Mouse (Mus musculus) stomach, postnatal 0 days (tissue): ENCODE data around the gene Snx27. TPM values are rescaled to one million over a fixed set of nuclear protein-coding genes. Genes with fewer than 3 reads are reported as not detected.

Source experiments
- ATAC-seq: fragments of 200-750 bp; cut with Nextera tagmentation; 2 replicates; pipeline ENCODE4 v1.8.0; 2017; ENCODE audit not compliant: low FRiP score, low TSS enrichment
- DNase-seq: peaks from one replicate; pipeline ENCODE4 v3.0.0-alpha.2; 2016; ENCODE audit warnings: low spot score
- H3K27ac ChIP-seq: fragments of 300-500 bp; sonication (generic); replicated peaks from 2 replicates; pipeline ENCODE4 v1.5.1; 2014; ENCODE audit warnings: mild to moderate bottlenecking, control low read depth
- H3K27me3 ChIP-seq: fragments of 300-500 bp; sonication (generic); 2 replicates; pipeline ENCODE4 v1.6.1; 2014; ENCODE audit warnings: low read length; ENCODE audit not compliant: control insufficient read depth, insufficient read depth
- H3K36me3 ChIP-seq: fragments of 300-500 bp; sonication (generic); 2 replicates; pipeline ENCODE4 v1.6.1; 2014; ENCODE audit warnings: low read length, mixed read lengths; ENCODE audit not compliant: control insufficient read depth, insufficient read depth
- H3K4me1 ChIP-seq: fragments of 300-500 bp; sonication (generic); replicated peaks from 2 replicates; pipeline ENCODE4 v1.6.1; 2014; ENCODE audit warnings: antibody characterized with exemption; ENCODE audit not compliant: control insufficient read depth, insufficient read depth
- H3K4me2 ChIP-seq: fragments of 300-500 bp; sonication (generic); replicated peaks from 2 replicates; pipeline ENCODE4 v1.6.1; 2014; ENCODE audit warnings: low read depth, mild to moderate bottlenecking, control low read depth, moderate library complexity
- H3K4me3 ChIP-seq: fragments of 300-500 bp; sonication (generic); 2 replicates; pipeline ENCODE4 v1.5.1; 2014; ENCODE audit warnings: low read depth, low read length, control low read depth
- H3K9ac ChIP-seq: fragments of 300-500 bp; sonication (generic); 2 replicates; pipeline ENCODE4 v1.6.1; 2014; ENCODE audit warnings: mild to moderate bottlenecking, low read length, control low read depth, mixed read lengths
- H3K9me3 ChIP-seq: fragments of 300-500 bp; sonication (generic); 2 replicates; pipeline ENCODE4 v1.6.1; 2016; ENCODE audit warnings: low read length; ENCODE audit not compliant: control insufficient read depth
- CTCF ChIP-seq: IDR thresholded peaks from 2 replicates; pipeline ENCODE4 v1.5.1; 2016; ENCODE audit warnings: antibody characterized with exemption, low read depth, mild to moderate bottlenecking, moderate library complexity
- EP300 ChIP-seq: optimal IDR thresholded peaks from 2 replicates; pipeline ENCODE3; 2016; ENCODE audit warnings: antibody characterized with exemption
- WGBS: fragments of 180-500 bp; shearing (Covaris S2); extraction: QIAGEN DNeasy Blood & Tissue Kit; methylation state at CpG from one replicate; pipeline ENCODE4 v1.1.7; 2014; 5-methylcytosine and 5-hydroxymethylcytosine counted together
- polyA plus RNA-seq: library from polyadenylated mRNA; unstranded; fragments of >200 nt; fragmentation: Nextera tagmentation; extraction: Ambion mirVana; gene quantifications from 2 replicates; pipeline ENCODE4 v1.2.1, GENCODE M21; 2015

The Snx27 gene
- polyA plus RNA-seq, 1 experiment from 2014 or later = 17.6 TPM

DNA sequence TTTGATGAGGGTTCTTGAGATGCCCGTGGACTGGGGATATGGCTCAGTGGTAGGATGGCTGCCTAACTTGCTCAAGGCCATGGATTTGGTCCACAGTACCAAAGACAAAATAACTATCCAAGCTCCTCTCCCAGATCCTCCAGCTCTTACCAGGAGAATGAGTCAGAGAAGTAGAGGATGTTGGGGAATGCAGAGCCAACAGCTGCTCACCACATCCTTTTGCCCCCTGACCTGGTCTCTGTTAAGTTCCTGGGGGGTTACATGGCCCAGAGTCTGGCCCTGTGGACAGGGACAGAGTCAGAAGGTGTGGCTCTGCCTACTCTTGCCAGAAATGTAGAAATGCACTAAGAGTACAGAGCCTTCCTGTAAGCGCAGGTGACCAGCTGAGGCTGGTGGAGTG lies 122.7 kb downstream of the Snx27 start:
- TF ChIP-seq CTCF (no peak), EP300 (no peak)
- Histone ChIP-seq H3K36me3 (no peaks in the 10 kb centered on the region), H3K9ac (no peak overlapping the region), H3K4me2 (no peak overlapping the region), H3K27me3 (no peaks in the 10 kb centered on the region), H3K27ac (no peak overlapping the region), H3K4me1 (no peaks in the 10 kb centered on the region), H3K9me3 (no peaks in the 10 kb centered on the region), H3K4me3 (no peak overlapping the region)
- DNase-seq (no peak), ATAC-seq (no peak)
- WGBS = 83% methylated on average over 2 of the region's 2 CpGs

DNA sequence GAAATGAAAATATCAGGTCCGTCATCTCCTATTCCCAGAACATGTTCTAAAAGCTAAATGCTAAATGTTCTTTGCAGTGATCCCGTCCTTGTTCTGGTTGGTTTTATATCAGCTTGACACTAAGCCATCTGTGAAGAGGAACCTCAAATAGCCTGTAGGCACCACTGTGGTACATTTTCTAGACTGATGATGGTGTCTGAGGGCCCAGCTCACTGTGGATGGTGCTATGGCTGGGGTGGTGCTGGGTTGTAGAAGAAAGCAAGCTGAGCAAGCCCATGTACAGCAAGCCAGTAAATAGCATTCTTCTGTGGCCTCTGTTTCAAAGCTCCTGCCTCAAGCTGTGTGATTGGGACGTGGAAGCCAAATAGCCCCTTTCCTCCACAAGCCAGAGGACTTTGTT lies 125.5 kb downstream of the Snx27 start:
- 78% methylated on average over 3 of the region's 3 CpGs for WGBS
- no peak overlapping the region for H3K27ac ChIP-seq
- H3K4me2 ChIP-seq = no peak overlapping the region; the same call in 1 of the 2 replicates
- no peak overlapping the region for H3K4me3 ChIP-seq
- no peaks in the 10 kb centered on the region for H3K9me3 ChIP-seq
- no peak for ATAC-seq
- H3K36me3 ChIP-seq = no peaks in the 10 kb centered on the region
- H3K9ac ChIP-seq = no peak overlapping the region
- no peaks in the 10 kb centered on the region for H3K4me1 ChIP-seq
- DNase-seq = no peak
- no peak for TF ChIP-seq EP300
- no peak for TF ChIP-seq CTCF
- no peaks in the 10 kb centered on the region for H3K27me3 ChIP-seq

DNA sequence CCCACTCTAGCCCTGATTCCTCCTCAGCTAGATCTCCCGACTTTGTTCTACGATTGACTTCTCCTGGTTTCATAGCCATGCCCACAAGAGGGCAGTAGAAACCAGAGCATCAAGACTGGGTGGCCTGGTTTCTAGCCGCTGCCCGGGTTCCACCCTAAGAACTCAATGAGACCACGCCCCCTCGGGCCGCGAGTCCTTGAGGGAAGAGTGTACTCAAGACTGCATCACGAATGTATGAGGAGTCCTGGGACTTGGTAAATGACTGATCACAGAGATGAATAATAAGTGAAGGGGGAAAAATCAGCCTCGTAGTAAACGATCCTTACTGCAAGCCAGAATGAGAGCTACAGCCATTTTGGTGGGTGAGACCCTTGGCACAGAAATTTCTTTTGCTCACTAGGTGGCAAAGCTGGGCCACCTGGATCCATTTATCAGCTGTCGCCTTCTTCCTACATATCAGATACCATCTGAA lies 126.0 kb downstream of the Snx27 start:
- peak; percentile 92 for DNase-seq
- peak overlapping the region; percentile 15; the same call in 1 of the 2 replicates for H3K4me3 ChIP-seq

DNA sequence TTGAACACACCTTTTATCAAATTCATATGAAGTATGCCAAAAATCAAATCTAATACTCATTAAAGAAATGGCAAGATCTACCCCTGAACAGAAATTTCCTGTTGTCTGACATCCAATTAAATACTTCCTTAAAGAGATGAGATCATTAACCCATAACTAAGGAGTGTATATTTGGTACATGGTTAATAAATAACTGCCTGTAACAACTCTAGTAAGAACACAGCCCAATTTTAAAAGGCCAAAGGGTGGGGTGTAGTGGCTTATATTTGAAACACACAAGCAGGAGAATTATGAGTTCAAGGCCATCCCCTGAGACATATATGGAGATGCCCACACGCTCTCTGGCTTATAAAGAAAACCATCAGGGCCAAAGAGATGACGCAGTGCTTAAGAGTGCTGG lies 133.1 kb downstream of the Snx27 start:
- Histone ChIP-seq H3K4me1 (no peaks in the 10 kb centered on the region), H3K4me2 (no peak overlapping the region), H3K27ac (no peak overlapping the region), H3K36me3 (peaks cover 22% of the 10 kb centered on the region), H3K27me3 (no peaks in the 10 kb centered on the region), H3K9me3 (no peaks in the 10 kb centered on the region), H3K4me3 (no peak overlapping the region), H3K9ac (no peak overlapping the region)
- WGBS = 91% methylated on average over 2 of the region's 2 CpGs
- TF ChIP-seq CTCF (no peak), EP300 (no peak)
- no peak for ATAC-seq
- DNase-seq = no peak

More for the DNA sequence above, 126.0 kb downstream of the Snx27 start:
- H3K27me3 ChIP-seq = no peaks in the 10 kb centered on the region
- H3K9ac ChIP-seq = no peak overlapping the region
- H3K9me3 ChIP-seq = no peaks in the 10 kb centered on the region
- H3K4me2 ChIP-seq = peak overlapping the region; percentile 42
- H3K27ac ChIP-seq = no peak overlapping the region
- H3K36me3 ChIP-seq = no peaks in the 10 kb centered on the region
- 2% methylated on average over 12 of the region's 12 CpGs for WGBS
- H3K4me1 ChIP-seq = no peaks in the 10 kb centered on the region
- TF ChIP-seq EP300 = no peak
- TF ChIP-seq CTCF = peak; percentile 94
- peak; percentile 92 for ATAC-seq

Other genes with a start within 250 kb of the Snx27 start
- gene Them5, start 240.6 kb downstream of the Snx27 start, polyA plus RNA-seq = 126 and 146 TPM in 2 replicates
- 0.82 and 1.5 TPM in 2 replicates for gene C2cd4d, start 220.3 kb downstream of the Snx27 start, polyA plus RNA-seq
- gene Rorc, start 209.9 kb downstream of the Snx27 start, polyA plus RNA-seq = 7.5 and 8.8 TPM in 2 replicates
- gene Lingo4, start 184.2 kb downstream of the Snx27 start, polyA plus RNA-seq = 0.42 TPM in 2 replicates
- 3.8 and 4.0 TPM in 2 replicates for gene Tdrkh, start 169.4 kb downstream of the Snx27 start, polyA plus RNA-seq
- gene Mrpl9, start 139.4 kb downstream of the Snx27 start, polyA plus RNA-seq = 47.6 and 50.7 TPM in 2 replicates
- gene Oaz3, start 138.8 kb downstream of the Snx27 start, polyA plus RNA-seq = 0.21 and 0.28 TPM in 2 replicates
- gene Celf3, start 104.4 kb downstream of the Snx27 start, polyA plus RNA-seq = 11.0 and 11.6 TPM in 2 replicates
- gene Riiad1, start 102.4 kb downstream of the Snx27 start, polyA plus RNA-seq = 3.2 and 3.5 TPM in 2 replicates
- not detected in 2 replicates for gene Gm10972, start 60.4 kb upstream of the Snx27 start, polyA plus RNA-seq
- gene Tuft1, start 76.2 kb upstream of the Snx27 start, polyA plus RNA-seq = 39.7 and 43.4 TPM in 2 replicates
- gene Selenbp2, start 110.8 kb upstream of the Snx27 start, polyA plus RNA-seq = 37.3 and 42.0 TPM in 2 replicates
- 24.7 and 25.2 TPM in 2 replicates for gene Cgn, start 203.8 kb upstream of the Snx27 start, polyA plus RNA-seq